Mouse (Mus musculus) lung, adult 2 months (tissue): Measurements from ENCODE around the gene A730061H03Rik. TPM values are rescaled to one million over a fixed set of nuclear protein-coding genes. Genes with fewer than 3 reads are reported as not detected.
A peak's percentile ranks its signal among the peaks of the same experiment; 100 is the strongest.

Source experiments
- DNase-seq: peaks from one replicate; pipeline ENCODE4 v3.0.0; 2022
- H3K4me1 ChIP-seq: fragments of 200-500 bp; 2 replicates; pipeline ENCODE4 v1.6.1; 2011; ENCODE audit warnings: low read length; ENCODE audit not compliant: control insufficient read depth, insufficient read depth
- H3K4me3 ChIP-seq: fragments of 200-500 bp; replicated peaks from 2 replicates; pipeline ENCODE3; 2011; ENCODE audit warnings: low read depth, mild to moderate bottlenecking, control low read depth, low read length; ENCODE audit errors: extremely low read depth
- CTCF ChIP-seq: fragments of 200-500 bp; IDR thresholded peaks from 2 replicates; pipeline ENCODE4 v1.5.1; 2011; ENCODE audit warnings: mild to moderate bottlenecking, low read length, control low read depth; ENCODE audit not compliant: insufficient read depth
- POLR2A ChIP-seq: fragments of 200-500 bp; IDR thresholded peaks from 2 replicates; pipeline ENCODE4 v1.6.1; 2011; ENCODE audit warnings: low read depth, mild to moderate bottlenecking, control low read depth, low read length, borderline replicate concordance; ENCODE audit errors: extremely low read depth
- WGBS: fragments of 180-500 bp; shearing (Covaris S2); methylation state at CpG from one replicate; pipeline ENCODE4 v1.1.7; 2018; 5-methylcytosine and 5-hydroxymethylcytosine counted together
- polyA plus RNA-seq: library from polyadenylated mRNA; depleted of rRNA; stranded (reverse); fragments of >200 nt; gene quantifications from 2 replicates; pipeline ENCODE4 v1.2.3, GENCODE M21; 2012

A730061H03Rik gene
- polyA plus RNA-seq, 1 experiment = 1.8 TPM

GRCm38 (mm10) chr14:55570588-55570987 is 10.4 kb upstream of the A730061H03Rik start:
- WGBS = 72% methylated on average over 2 of the region's 2 CpGs
- no peaks in the 10 kb centered on the region for H3K4me1 ChIP-seq
- TF ChIP-seq CTCF = no peak
- no peak for TF ChIP-seq POLR2A
- no peak overlapping the region for H3K4me3 ChIP-seq
- DNase-seq = no peak

DNA sequence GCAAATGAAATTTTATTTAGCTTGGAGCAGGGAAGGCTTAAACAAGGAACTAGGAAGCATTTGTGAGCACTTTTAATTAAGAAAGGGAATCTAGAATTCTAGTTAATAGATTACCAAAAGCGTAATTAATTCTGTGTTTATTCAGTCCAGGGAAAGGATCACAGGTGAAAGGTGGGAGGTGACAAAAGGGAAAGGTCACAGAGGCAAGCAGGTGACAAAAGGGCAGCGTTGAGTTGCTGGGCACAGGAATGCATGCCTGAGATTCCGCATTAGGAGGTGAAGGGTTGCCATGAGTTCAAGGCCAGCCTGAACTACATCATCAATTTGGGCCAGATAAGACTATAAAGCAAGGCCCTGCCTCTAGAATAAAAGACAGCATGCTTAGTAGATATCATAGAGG is 7.3 kb upstream of the A730061H03Rik start:
- TF ChIP-seq POLR2A (no peak), CTCF (no peak)
- H3K4me1 ChIP-seq = no peaks in the 10 kb centered on the region
- 82% methylated on average over 3 of the region's 3 CpGs for WGBS
- H3K4me3 ChIP-seq = no peak overlapping the region
- DNase-seq = no peak

- no peak for TF ChIP-seq POLR2A
- WGBS = 70% methylated on average over 3 of the region's 3 CpGs
- Histone ChIP-seq H3K4me1 (peaks cover 3% of the 10 kb centered on the region; the same call in 1 of the 2 replicates), H3K4me3 (no peak overlapping the region)
- no peak for DNase-seq
These were observed 5.5 kb upstream of the A730061H03Rik start for GRCm38 (mm10) chr14:55565748-55566147.

- Histone ChIP-seq H3K4me3 (no peak overlapping the region), H3K4me1 (peaks cover 3% of the 10 kb centered on the region; the same call in 1 of the 2 replicates)
- DNase-seq = no peak
- TF ChIP-seq POLR2A = no peak
- no peak for TF ChIP-seq CTCF
- 85% methylated on average over 11 of the region's 11 CpGs for WGBS
These were observed 3.0 kb upstream of the A730061H03Rik start for GRCm38 (mm10) chr14:55563249-55563648.

DNA sequence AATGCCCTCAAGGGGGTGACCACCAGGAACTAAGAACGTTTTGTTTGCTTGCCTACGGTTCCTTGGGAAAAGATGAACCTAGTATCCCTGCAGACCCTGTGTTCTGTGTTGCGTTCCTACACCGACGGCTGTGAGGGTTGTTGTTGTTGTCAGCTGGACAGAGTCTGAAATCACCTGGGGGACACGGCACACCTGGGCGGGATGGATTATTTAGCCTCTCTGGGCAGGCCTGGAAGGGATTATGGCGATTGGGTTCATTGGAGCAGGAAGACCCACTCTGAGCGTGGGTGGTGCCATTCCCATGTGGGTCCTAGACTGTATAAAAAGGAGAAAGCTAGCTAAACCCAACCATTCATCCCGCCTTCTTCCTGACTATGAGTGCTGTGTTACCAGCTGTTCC is 1.7 kb upstream of the A730061H03Rik start:
- WGBS = 71% methylated on average over 10 of the region's 10 CpGs
- H3K4me3 ChIP-seq = peak overlapping the region; percentile 31
- peaks cover 7% of the 10 kb centered on the region for H3K4me1 ChIP-seq
- TF ChIP-seq POLR2A (no peak), CTCF (no peak)
- DNase-seq = no peak

DNA sequence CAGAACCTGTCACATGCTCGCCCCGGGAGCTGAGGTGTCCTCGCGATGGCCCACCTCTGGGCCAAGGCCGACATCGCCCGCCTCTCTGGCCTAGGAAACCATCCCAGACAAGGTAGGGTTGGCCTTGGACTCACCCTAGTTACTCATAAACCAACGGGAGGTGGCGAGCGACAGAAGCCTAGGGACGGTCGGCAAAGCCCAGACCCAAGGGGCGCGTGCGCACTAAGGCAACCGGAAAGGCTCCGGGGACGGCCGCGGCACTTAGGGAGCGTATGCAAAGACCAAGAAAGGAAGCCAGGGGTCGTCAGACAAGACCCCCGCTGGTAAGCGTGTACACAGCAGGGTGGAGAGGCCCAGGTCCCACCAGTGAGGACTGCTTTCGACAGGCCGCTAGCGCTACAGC is 406 bp downstream of the A730061H03Rik start, which contains the start of gene Dcaf11:
Dcaf11 (plus strand) TSS at position 208 of the 403 bp plus-strand sequence.
- H3K4me1 ChIP-seq = peaks cover 10% of the 10 kb centered on the region
- TF ChIP-seq CTCF (no peak), POLR2A (peak; percentile 68)
- peak; percentile 88 for DNase-seq
- peak within 1 kb of the TSS; percentile 99 for H3K4me3 ChIP-seq
- WGBS = under 1% methylated on average over 27 of the region's 27 CpGs

GRCm38 (mm10) chr14:55558740-55559448 is 1.3 kb downstream of the A730061H03Rik start:
- Histone ChIP-seq H3K4me3 (peak overlapping the region; percentile 31), H3K4me1 (peaks cover 10% of the 10 kb centered on the region)
- no peak for DNase-seq
- WGBS = 50% methylated on average over 6 of the region's 6 CpGs
- no peak for TF ChIP-seq CTCF
- TF ChIP-seq POLR2A = no peak

GRCm38 (mm10) chr14:55557587-55557986 is 2.6 kb downstream of the A730061H03Rik start:
- 73% methylated on average over 3 of the region's 3 CpGs for WGBS
- peaks cover 10% of the 10 kb centered on the region for H3K4me1 ChIP-seq
- DNase-seq = no peak
- no peak for TF ChIP-seq CTCF
- TF ChIP-seq POLR2A = no peak
- H3K4me3 ChIP-seq = no peak overlapping the region

DNA sequence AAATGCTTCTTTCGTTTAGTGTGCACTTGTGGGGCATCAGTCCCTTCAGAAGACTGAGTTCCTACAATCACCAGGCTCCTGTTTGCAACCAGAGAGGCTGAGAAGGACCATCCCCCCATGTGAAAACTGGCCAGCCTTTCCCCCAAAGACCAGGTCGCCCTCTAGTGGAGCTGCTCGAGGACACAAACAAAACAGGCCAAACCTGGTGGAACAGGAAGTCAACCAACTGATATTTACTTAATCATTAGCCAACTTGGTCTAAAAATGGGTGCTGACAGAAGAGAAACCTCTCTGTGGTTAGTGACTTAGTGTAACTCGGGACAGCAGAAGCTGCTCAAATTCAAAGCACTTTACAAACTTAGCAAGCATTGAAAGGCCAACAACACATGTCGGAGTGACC is 3.2 kb downstream of the A730061H03Rik start:
- WGBS = 14% methylated on average over 5 of the region's 5 CpGs
- no peak overlapping the region for H3K4me3 ChIP-seq
- H3K4me1 ChIP-seq = peaks cover 10% of the 10 kb centered on the region
- TF ChIP-seq POLR2A (no peak), CTCF (peak; percentile 90)
- peak; percentile 77 for DNase-seq

GRCm38 (mm10) chr14:55555788-55556187 is 4.4 kb downstream of the A730061H03Rik start:
- 70% methylated on average over 3 of the region's 3 CpGs for WGBS
- no peak overlapping the region for H3K4me3 ChIP-seq
- TF ChIP-seq POLR2A (no peak), CTCF (no peak)
- peaks cover 6% of the 10 kb centered on the region; the same call in 1 of the 2 replicates for H3K4me1 ChIP-seq
- DNase-seq = no peak

DNA sequence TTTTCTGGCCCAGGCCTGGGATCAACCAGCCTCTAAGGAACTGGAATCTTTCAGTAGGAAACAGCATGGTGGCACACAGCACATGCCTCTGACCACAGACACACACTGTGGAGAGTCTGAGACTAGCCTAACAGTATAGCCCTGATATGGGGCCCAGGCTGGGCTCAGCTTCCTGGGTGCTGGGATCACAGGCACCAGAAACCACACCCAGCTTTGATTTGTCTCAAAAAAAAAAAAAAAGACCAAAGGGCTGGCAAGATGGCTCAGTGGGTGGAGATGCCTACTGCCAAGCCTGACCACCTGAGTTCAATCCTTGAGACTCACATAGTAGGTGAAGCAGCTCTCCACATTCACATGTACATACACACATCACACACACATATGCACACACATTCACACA is 5.6 kb downstream of the A730061H03Rik start:
- peaks cover 6% of the 10 kb centered on the region; the same call in 1 of the 2 replicates for H3K4me1 ChIP-seq
- no peak for DNase-seq
- TF ChIP-seq CTCF (no peak), POLR2A (no peak)
- H3K4me3 ChIP-seq = no peak overlapping the region
